Mouse (Mus musculus) megakaryocyte, embryonic 14.5 days (primary cell): ENCODE results near the gene Lrp5.

Experiments
- FLI1 ChIP-seq: IDR thresholded peaks from 2 replicates; pipeline ENCODE4 v1.6.1; 2012; ENCODE audit warnings: low read length, inconsistent platforms, mixed read lengths
- GATA1 ChIP-seq: IDR thresholded peaks from 3 replicates; pipeline ENCODE4 v1.6.1; 2012; ENCODE audit warnings: mixed read lengths, low read length, inconsistent platforms, borderline replicate concordance

- TF ChIP-seq GATA1 (no peak), FLI1 (no peak)
Measured at GRCm38 (mm10) chr19:3687676-3688171, 1.4 kb upstream of the Lrp5 start.
